Mouse (Mus musculus) liver, postnatal 0 days (tissue): ENCODE data around the gene Bcl2l14.

ENCODE experiments used
- CTCF ChIP-seq: sonication (generic); IDR thresholded peaks from 2 replicates; pipeline ENCODE4 v1.5.1; 2016; ENCODE audit warnings: antibody characterized with exemption, low read depth
- EP300 ChIP-seq: IDR thresholded peaks from 2 replicates; pipeline ENCODE4 v1.6.1; 2016; ENCODE audit warnings: antibody characterized with exemption, low read depth, mild to moderate bottlenecking

- TF ChIP-seq CTCF (no peak), EP300 (no peak)
Measured at GRCm38 (mm10) chr6:134434866-134435390, 38.8 kb downstream of the Bcl2l14 start.
